ENCODE assay signal across 27 mouse cellular contexts in the genomic region with DNA sequence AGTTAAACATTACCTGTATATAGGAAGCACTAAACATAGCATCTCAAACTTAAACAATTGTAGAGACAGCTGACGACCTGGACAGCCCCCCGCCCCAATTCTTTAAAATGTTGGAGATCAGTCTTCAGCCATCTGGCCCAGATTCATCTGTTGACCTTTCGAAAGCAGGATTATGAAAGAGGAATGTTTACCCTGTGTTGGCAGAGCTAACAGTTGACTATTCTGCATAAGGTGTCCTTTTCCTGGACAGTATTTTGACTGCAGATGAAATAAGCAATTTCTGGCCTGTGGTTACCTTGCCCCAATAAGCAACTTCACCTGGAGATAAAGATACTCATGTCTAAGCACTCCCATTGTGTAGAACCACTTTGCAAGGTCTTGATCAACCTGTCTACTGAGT. TPM values are rescaled to one million over a fixed set of nuclear protein-coding genes. Genes with fewer than 3 reads are reported as not detected.
DNase-seq lines count a peak whose midpoint lies in the region; ATAC-seq and TF ChIP-seq lines count a peak whose summit lies in the region.
"Had no signal": no experiment of that assay in that cellular context is flagged by ENCODE, and none has a peak within 500 bp of the region (broad histone marks: within the 10 kb centered on the region; RNA-seq: fewer than 3 reads in every experiment).

No protein-coding gene starts in this region.

- WGBS in heart, embryonic 10.5 days, result 73% methylated on average over 3 of the region's 3 CpGs
- 68% methylated on average over 3 of the region's 3 CpGs for WGBS in heart, adult 2 months
- 27% methylated on average over 3 of the region's 3 CpGs for WGBS in liver, adult 2 months
- WGBS in liver, embryonic 12.5 days (ENCODE audit: insufficient replicate concordance), result 58% methylated on average over 3 of the region's 3 CpGs
- 55% methylated on average over 3 of the region's 3 CpGs for WGBS in liver, postnatal 0 days (ENCODE audit: insufficient replicate concordance)
- 64% methylated on average over 3 of the region's 3 CpGs for WGBS in liver, embryonic 11.5 days

- intact Hi-C loops in heart, adult 2 months (cut with DNase I), result no loop called here

- H3K9me3 ChIP-seq in heart, embryonic 10.5 days, result no peaks in the 10 kb centered on the region
- H3K9me3 ChIP-seq in liver, embryonic 12.5 days (replicated peaks), result no peaks in the 10 kb centered on the region
- H3K9me3 ChIP-seq in liver, postnatal 0 days (ENCODE audit: low read length), result no peaks in the 10 kb centered on the region
- H3K9me3 ChIP-seq in liver, embryonic 11.5 days (ENCODE audit: control insufficient read depth, low read length), result no peaks in the 10 kb centered on the region
- H3K9me3 ChIP-seq: G1E had no signal

- no peaks in the 10 kb centered on the region for H3K4me1 ChIP-seq in heart, embryonic 10.5 days
- no peaks in the 10 kb centered on the region for H3K4me1 ChIP-seq in heart, adult 2 months (ENCODE audit: control insufficient read depth, insufficient read depth, low read length)
- peaks cover 4% of the 10 kb centered on the region; the same call in 1 of the 2 replicates for H3K4me1 ChIP-seq in liver, adult 2 months (ENCODE audit: control insufficient read depth, insufficient read depth, low read length)
- H3K4me1 ChIP-seq in liver, embryonic 12.5 days, result no peaks in the 10 kb centered on the region
- 0 out of 2 replicates have a peak, but pooled peaks cover 5% of the 10 kb centered on the region for H3K4me1 ChIP-seq in liver, postnatal 0 days (ENCODE audit: insufficient read depth)
- no peaks in the 10 kb centered on the region for H3K4me1 ChIP-seq in liver, embryonic 11.5 days (replicated peaks; ENCODE audit: control insufficient read depth, insufficient read depth, low read length)

- H3K4me2 ChIP-seq in liver, embryonic 12.5 days, result no peak overlapping the region
- H3K4me2 ChIP-seq in liver, postnatal 0 days (ENCODE audit: low read depth, low read length), result no peak overlapping the region
- no peak overlapping the region for H3K4me2 ChIP-seq in liver, embryonic 11.5 days

- TF ChIP-seq EP300 in heart, adult 2 months (IDR thresholded peaks at IDR 0.05; ENCODE audit: insufficient read depth, low read depth, low read length), result no peak
- TF ChIP-seq EP300 in liver, postnatal 0 days (IDR thresholded peaks at IDR 0.05; ENCODE audit: low read depth), result no peak

- ATAC-seq in liver, embryonic 12.5 days, result no peak
- peak; percentile 64 for ATAC-seq in liver, postnatal 0 days
- ATAC-seq in liver, embryonic 11.5 days (replicated peaks; ENCODE audit: low FRiP score), result no peak
- ATAC-seq: activated CD4-positive, CD25-positive, alpha-beta regulatory T cell, adult 4 months; CD4-positive, CD25-positive, alpha-beta regulatory T cell, adult 4 months; Patski had no signal

- H3K79me2 ChIP-seq in heart, adult 2 months (replicated peaks; ENCODE audit: control insufficient read depth, insufficient read depth, low read length), result no peaks in the 10 kb centered on the region
- no peaks in the 10 kb centered on the region for H3K79me2 ChIP-seq in liver, adult 2 months (ENCODE audit: control insufficient read depth, insufficient read depth, low read length)

- TF ChIP-seq CTCF in heart, adult 2 months (IDR thresholded peaks at IDR 0.05), result no peak
- TF ChIP-seq CTCF in liver, adult 2 months (IDR thresholded peaks at IDR 0.05; ENCODE audit: low read depth, low read length), result no peak
- no peak for TF ChIP-seq CTCF in liver, postnatal 0 days (IDR thresholded peaks at IDR 0.05; ENCODE audit: low read depth)

- TF ChIP-seq POLR2A in heart, adult 2 months (IDR thresholded peaks at IDR 0.05; ENCODE audit: insufficient read depth, low read depth, low read length), result no peak
- TF ChIP-seq POLR2A in liver, adult 2 months (IDR thresholded peaks at IDR 0.05; ENCODE audit: extremely low read depth, insufficient read depth, low read length), result no peak

- H3K36me3 ChIP-seq in heart, embryonic 10.5 days, result no peaks in the 10 kb centered on the region
- H3K36me3 ChIP-seq in heart, adult 2 months (ENCODE audit: control insufficient read depth, insufficient read depth, low read length), result no peaks in the 10 kb centered on the region
- H3K36me3 ChIP-seq in liver, adult 2 months (ENCODE audit: control insufficient read depth, insufficient read depth, low read length), result no peaks in the 10 kb centered on the region
- no peaks in the 10 kb centered on the region for H3K36me3 ChIP-seq in liver, embryonic 12.5 days
- no peaks in the 10 kb centered on the region for H3K36me3 ChIP-seq in liver, postnatal 0 days (replicated peaks; ENCODE audit: insufficient read depth, low read length)
- H3K36me3 ChIP-seq in liver, embryonic 11.5 days (ENCODE audit: control insufficient read depth, insufficient read depth, low read length), result no peaks in the 10 kb centered on the region
- H3K36me3 ChIP-seq: G1E had no signal

- peak; percentile 5 for DNase-seq in heart, embryonic 10.5 days (ENCODE audit: low spot score)
- no peak for DNase-seq in heart, adult 2 months
- DNase-seq in liver, adult 2 months (ENCODE audit: extremely low read depth, low read depth, low spot score), result peak; percentile 86
- DNase-seq in liver, postnatal 0 days, result no peak
- DNase-seq in liver, embryonic 11.5 days (ENCODE audit: low spot score), result no peak
- DNase-seq: adrenal gland, adult 2 months; adrenal gland, adult 8-10 months; adrenal gland, postnatal 10 days; adrenal gland, postnatal 14 days; adrenal gland, postnatal 25 days; adrenal gland, postnatal 36 days; B cell, adult 2 months; cerebellum, adult 11 months; cerebellum, adult 11-12 months; cerebellum, adult 18-20 months had no signal

- H3K9ac ChIP-seq in heart, adult 2 months (ENCODE audit: low read depth, low read length), result no peak overlapping the region
- no peak overlapping the region for H3K9ac ChIP-seq in liver, adult 2 months (ENCODE audit: low read depth, low read length)
- H3K9ac ChIP-seq in liver, embryonic 12.5 days, result no peak overlapping the region
- no peak overlapping the region for H3K9ac ChIP-seq in liver, postnatal 0 days (replicated peaks)
- H3K9ac ChIP-seq in liver, embryonic 11.5 days (ENCODE audit: low read depth, low read length), result no peak overlapping the region

- no peaks in the 10 kb centered on the region for H3K27me3 ChIP-seq in heart, embryonic 10.5 days (ENCODE audit: insufficient read depth, poor library complexity, severe bottlenecking)
- no peaks in the 10 kb centered on the region for H3K27me3 ChIP-seq in heart, adult 2 months (ENCODE audit: control insufficient read depth, insufficient read depth, low read length)
- peaks cover 8% of the 10 kb centered on the region; the same call in 1 of the 2 replicates for H3K27me3 ChIP-seq in liver, adult 2 months (ENCODE audit: control insufficient read depth, insufficient read depth, low read length)
- no peaks in the 10 kb centered on the region for H3K27me3 ChIP-seq in liver, embryonic 12.5 days (replicated peaks)
- H3K27me3 ChIP-seq in liver, postnatal 0 days (ENCODE audit: insufficient read depth, low read length), result no peaks in the 10 kb centered on the region
- no peaks in the 10 kb centered on the region for H3K27me3 ChIP-seq in liver, embryonic 11.5 days (replicated peaks; ENCODE audit: control insufficient read depth, insufficient read depth, low read length)
- H3K27me3 ChIP-seq: Patski had no signal

- H3K27ac ChIP-seq in heart, embryonic 10.5 days, result no peak overlapping the region
- no peak overlapping the region for H3K27ac ChIP-seq in heart, adult 2 months
- no peak overlapping the region for H3K27ac ChIP-seq in liver, adult 2 months (replicated peaks; ENCODE audit: insufficient read depth, low read depth, low read length)
- H3K27ac ChIP-seq in liver, embryonic 12.5 days, result no peak overlapping the region
- no peak overlapping the region for H3K27ac ChIP-seq in liver, postnatal 0 days (ENCODE audit: low read depth)
- H3K27ac ChIP-seq in liver, embryonic 11.5 days (ENCODE audit: low read depth, low read length), result no peak overlapping the region

- H3K4me3 ChIP-seq in heart, embryonic 10.5 days, result no peak overlapping the region
- H3K4me3 ChIP-seq in heart, adult 2 months, result no peak overlapping the region
- no peak overlapping the region for H3K4me3 ChIP-seq in liver, adult 2 months (ENCODE audit: insufficient read depth, low read depth, low read length)
- H3K4me3 ChIP-seq in liver, embryonic 12.5 days, result no peak overlapping the region
- no peak overlapping the region for H3K4me3 ChIP-seq in liver, postnatal 0 days (ENCODE audit: low read depth, low read length)
- no peak overlapping the region for H3K4me3 ChIP-seq in liver, embryonic 11.5 days (ENCODE audit: low read depth, low read length)

RNA-seq across cellular contexts. Expression of gene H2-M10.4, which starts 21.7 kb away (rescaled TPM):
- polyA plus RNA-seq in heart, embryonic 10.5 days (2016; fragmentation: Nextera tagmentation; extraction: Ambion mirVana), result not detected in 2 replicates
- not detected for total RNA-seq in heart, adult 2 months (2021)
- polyA plus RNA-seq in heart, adult 2 months (2012; rRNA removed), result not detected in 2 replicates
- not detected in 2 replicates for total RNA-seq in liver, adult 2 months (2014; rRNA removed)
- not detected in 2 replicates for polyA plus RNA-seq in liver, adult 2 months (2012; rRNA removed)
- not detected in 2 replicates for polyA plus RNA-seq in liver, embryonic 12.5 days (2016; fragmentation: Nextera tagmentation; extraction: Ambion mirVana)
- not detected in 2 replicates for polyA plus RNA-seq in liver, postnatal 0 days (2015; fragmentation: Nextera tagmentation; extraction: Ambion mirVana)
- not detected in 2 replicates for polyA plus RNA-seq in liver, embryonic 11.5 days (2014; fragmentation: Nextera tagmentation; extraction: Ambion mirVana)
- total RNA-seq: adrenal gland, adult 18-20 months; adrenal gland, adult 2 months; adrenal gland, adult 8-10 months; adrenal gland, postnatal 10 days; adrenal gland, postnatal 14 days; adrenal gland, postnatal 25 days; adrenal gland, postnatal 36 days; adrenal gland, postnatal 4 days; CH12.LX; ES-E14; G1E; MEL had no signal
- polyA plus RNA-seq: activated CD4-positive, CD25-positive, alpha-beta regulatory T cell, adult 4 months; adrenal gland, adult 2 months; brain, embryonic 14.5 days; C2C12; CD4-positive, CD25-positive, alpha-beta regulatory T cell, adult 4 months; G1E; Patski had no signal

Comparison
In these comparisons a context has a peak if more than half of its experiments do, and no peak if none do; other contexts are left out.
1. DNase-seq: peak in heart, embryonic 10.5 days (single experiment) and liver, adult 2 months (single experiment); none in heart, adult 2 months (0 of 2), liver, postnatal 0 days (single experiment) and liver, embryonic 11.5 days (single experiment).